Mouse (Mus musculus): ENCODE results near the gene Phxr2. TPM values are rescaled to one million over a fixed set of nuclear protein-coding genes. Genes with fewer than 3 reads are reported as not detected.
A peak's percentile ranks its signal among the peaks of the same experiment; 100 is the strongest.

The Phxr2 gene
- polyA plus RNA-seq, 1 experiment from 2014 or later = not detected

DNA sequence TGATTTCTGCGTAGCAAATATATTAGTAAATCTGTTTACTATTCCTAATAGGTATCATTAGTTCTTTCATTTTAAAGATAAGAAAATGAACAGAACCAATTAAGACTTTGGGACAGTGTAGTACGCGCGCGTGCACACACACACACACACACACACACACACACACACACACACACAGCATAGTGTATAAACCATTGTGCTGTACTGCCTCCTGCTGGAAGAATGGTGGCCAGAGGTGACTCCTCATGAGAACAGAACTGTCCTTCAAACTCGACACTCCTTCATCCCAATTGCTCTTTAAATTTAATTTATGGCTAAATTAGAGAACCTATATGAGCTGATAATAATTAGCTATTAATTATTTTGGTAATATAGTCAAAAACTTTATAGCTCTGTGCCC lies 25.9 kb upstream of the Phxr2 start:
- no peak overlapping the region for H3K4me3 ChIP-seq (ENCODE audit: inconsistent target)
- 83% methylated on average over 6 of the region's 6 CpGs for WGBS (ENCODE audit: missing documents)
- no peak overlapping the region for H3K27ac ChIP-seq
- H3K36me3 ChIP-seq (ENCODE audit: inconsistent target) = no peaks in the 10 kb centered on the region
- H3K79me2 ChIP-seq (ENCODE audit: inconsistent target) = no peaks in the 10 kb centered on the region

DNA sequence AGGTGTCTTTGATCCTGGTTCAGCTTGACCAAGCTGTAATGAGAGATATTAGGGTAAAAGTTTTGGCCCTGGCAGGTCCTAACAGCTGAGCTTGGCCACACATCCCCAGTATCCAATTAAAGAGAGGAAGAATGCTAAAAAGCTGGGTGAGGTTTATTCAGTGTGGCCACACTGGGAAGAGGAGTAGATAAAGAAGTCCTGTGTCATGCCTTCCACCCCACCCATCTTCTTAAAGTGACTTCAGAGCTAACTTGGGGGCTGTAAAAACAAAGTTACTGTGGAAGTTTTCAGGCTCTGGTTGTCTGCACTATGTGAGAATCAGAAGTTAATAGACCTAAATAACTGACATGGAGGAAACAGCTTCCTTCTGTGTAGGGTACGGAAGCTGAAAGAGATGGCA lies 25.5 kb upstream of the Phxr2 start:
- no peaks in the 10 kb centered on the region for H3K79me2 ChIP-seq (ENCODE audit: inconsistent target)
- H3K4me3 ChIP-seq (ENCODE audit: inconsistent target) = no peak overlapping the region
- no peak overlapping the region for H3K27ac ChIP-seq
- H3K36me3 ChIP-seq (ENCODE audit: inconsistent target) = no peaks in the 10 kb centered on the region
- WGBS (ENCODE audit: missing documents) = 82% methylated on average over 1 of the region's 1 CpGs

DNA sequence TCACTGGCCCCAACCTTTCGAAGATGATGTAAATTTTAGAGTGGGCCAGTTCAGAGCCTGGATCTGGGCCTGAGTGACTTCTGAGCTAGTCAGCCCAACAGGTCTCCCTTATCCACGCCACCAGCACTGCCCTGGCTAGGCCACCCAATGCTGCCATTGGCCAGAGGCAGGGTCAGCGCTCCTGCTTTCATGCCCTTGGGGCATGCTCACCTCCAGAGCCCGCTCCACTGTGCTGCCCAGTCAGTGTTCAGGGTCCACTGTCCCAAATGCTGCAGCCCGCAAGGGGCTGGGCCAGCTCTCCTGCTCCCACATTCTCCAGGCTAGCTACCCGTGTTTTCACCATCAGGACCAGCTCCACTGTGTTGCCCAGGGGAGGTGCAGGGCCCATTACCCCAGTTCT lies 23.9 kb upstream of the Phxr2 start:
- H3K27ac ChIP-seq = no peak overlapping the region
- 98% methylated on average over 6 of the region's 6 CpGs for WGBS (ENCODE audit: missing documents)
- no peaks in the 10 kb centered on the region for H3K36me3 ChIP-seq (ENCODE audit: inconsistent target)
- H3K4me3 ChIP-seq (ENCODE audit: inconsistent target) = no peak overlapping the region
- no peaks in the 10 kb centered on the region for H3K79me2 ChIP-seq (ENCODE audit: inconsistent target)

DNA sequence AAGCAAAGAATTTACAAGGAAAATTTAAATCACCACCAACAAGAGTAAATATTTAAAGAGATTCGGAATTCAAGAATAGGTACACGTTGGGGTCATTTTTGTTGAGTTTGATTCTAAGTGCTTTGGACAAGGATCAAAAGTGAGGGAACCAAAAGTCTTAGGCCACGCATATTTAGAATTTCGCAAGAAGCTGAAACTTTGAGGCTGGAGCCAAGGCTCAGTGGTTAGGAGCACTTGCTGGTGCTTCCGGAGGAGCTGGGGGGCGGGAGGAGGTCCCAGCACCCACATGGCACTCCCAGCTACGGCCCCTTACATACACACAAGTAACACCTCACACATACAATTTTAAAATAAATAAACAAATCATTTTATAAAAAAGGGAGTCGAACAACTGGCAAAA lies 20.5 kb upstream of the Phxr2 start:
- Histone ChIP-seq H3K27ac (no peak overlapping the region), H3K79me2 (ENCODE audit: inconsistent target) (no peaks in the 10 kb centered on the region), H3K36me3 (ENCODE audit: inconsistent target) (no peaks in the 10 kb centered on the region), H3K4me3 (ENCODE audit: inconsistent target) (no peak overlapping the region)
- WGBS (ENCODE audit: missing documents) = 36% methylated on average over 7 of the region's 8 CpGs

DNA sequence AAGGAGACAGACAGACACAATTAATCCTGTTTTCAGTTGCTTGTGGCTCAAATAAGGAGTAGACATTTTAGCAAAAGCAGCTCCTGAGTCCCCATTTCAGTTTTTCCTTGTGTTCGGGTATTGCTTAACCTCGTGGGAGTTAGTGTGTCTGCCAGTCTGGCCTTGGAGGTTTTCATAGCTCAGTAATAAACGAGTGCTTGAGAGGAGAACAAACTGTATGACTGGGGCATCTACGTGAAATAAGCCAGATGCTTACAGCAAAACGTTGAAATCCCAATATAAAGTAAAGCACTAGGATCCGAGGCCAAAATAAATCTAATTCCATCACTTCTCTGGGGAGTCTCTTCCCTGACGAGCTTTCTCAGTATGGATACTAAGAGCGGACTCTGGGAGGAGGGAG lies 19.5 kb upstream of the Phxr2 start:
- 72% methylated on average over 8 of the region's 8 CpGs for WGBS (ENCODE audit: missing documents)

DNA sequence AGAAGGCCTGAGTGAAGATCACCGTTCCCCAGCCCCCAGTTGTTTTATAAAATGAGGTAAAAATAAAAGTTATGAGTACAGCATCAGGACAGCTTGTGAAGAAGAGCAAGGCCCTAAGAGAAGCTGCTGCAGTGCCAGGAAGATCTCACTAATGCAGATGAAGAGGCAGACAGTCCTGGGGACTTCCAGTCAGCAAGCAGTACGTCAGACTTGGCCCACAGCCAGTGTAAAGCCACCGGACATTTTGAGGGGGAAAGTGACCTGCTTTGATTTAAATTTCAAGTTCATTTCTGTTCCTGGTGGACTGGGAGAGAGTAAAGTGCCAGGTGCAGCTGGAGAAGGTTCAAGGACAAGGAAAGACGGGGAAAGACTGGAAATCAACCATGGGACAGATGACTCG lies 10.2 kb upstream of the Phxr2 start:
- WGBS (ENCODE audit: missing documents) = 82% methylated on average over 5 of the region's 5 CpGs

More for the DNA sequence above, 19.5 kb upstream of the Phxr2 start:
- no peak overlapping the region for H3K4me3 ChIP-seq (ENCODE audit: inconsistent target)
- H3K79me2 ChIP-seq (ENCODE audit: inconsistent target) = no peaks in the 10 kb centered on the region
- no peaks in the 10 kb centered on the region for H3K36me3 ChIP-seq (ENCODE audit: inconsistent target)
- no peak overlapping the region for H3K27ac ChIP-seq

DNA sequence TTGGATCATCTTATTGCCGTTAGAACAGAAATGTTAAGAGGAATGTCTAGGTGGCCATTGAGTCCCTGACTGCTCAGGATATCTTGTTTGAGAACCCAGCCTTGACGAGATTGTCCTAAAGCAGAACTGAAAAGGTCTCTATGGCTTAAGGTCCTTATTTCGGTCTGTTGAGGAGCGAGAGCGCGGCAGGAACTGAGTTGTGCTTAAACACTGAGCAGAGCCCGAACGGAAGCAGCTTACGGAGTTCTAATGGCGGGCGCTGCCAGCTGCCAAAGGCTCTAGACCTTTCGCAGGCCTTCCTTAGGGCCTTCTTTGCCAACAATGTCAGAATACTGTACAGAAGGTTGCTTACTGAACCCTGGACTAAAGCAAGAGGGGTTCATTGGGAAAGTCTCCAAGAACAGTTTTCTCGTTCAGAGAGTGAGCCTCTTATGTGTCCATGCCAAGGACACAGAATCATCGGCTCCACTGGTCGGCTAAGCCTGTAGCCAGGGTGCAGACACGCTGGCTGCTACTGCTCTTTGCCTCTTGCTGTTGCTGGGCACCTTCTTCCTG lies 7.3 kb upstream of the Phxr2 start:
- no peaks in the 10 kb centered on the region for H3K79me2 ChIP-seq (ENCODE audit: inconsistent target)
- 95% methylated on average over 16 of the region's 16 CpGs for WGBS (ENCODE audit: missing documents)
- H3K4me3 ChIP-seq (ENCODE audit: inconsistent target) = no peak overlapping the region
- no peak overlapping the region for H3K27ac ChIP-seq
- H3K36me3 ChIP-seq (ENCODE audit: inconsistent target) = no peaks in the 10 kb centered on the region

More for the DNA sequence above, 10.2 kb upstream of the Phxr2 start:
- Histone ChIP-seq H3K36me3 (ENCODE audit: inconsistent target) (no peaks in the 10 kb centered on the region), H3K27ac (no peak overlapping the region), H3K79me2 (ENCODE audit: inconsistent target) (no peaks in the 10 kb centered on the region), H3K4me3 (ENCODE audit: inconsistent target) (no peak overlapping the region)

DNA sequence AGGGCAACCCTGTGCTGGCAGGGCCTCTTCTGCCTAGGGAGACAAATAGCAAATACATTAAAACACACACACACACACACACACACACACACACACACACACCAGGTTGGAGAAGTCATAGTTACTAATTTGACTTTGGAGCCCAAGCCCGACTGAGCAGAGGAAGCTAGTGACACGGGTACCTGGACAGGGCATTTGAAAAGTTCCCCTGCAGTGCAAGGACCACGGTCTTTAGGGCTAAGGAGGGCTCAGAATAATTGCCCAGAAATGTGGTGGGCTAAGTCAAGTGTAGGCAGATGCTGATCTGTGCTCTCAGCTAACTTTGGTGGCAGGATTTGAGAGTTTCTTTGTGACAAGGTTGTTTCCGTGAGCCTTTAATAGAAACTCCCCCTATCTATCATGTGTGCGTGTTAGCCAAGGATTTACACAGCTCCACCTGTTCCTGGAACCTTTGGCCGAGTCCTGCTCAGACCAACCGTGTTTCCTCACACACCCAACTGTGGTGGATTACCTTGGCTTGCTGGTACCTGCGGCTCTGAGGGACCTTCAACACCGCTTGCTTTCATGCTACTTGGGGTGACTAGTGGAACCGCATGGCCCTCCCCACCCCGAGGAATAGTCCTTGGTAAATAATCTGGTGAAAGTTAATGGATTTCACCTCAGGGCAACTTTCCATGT lies 6.6 kb upstream of the Phxr2 start:
- no peaks in the 10 kb centered on the region for H3K36me3 ChIP-seq (ENCODE audit: inconsistent target)
- no peak overlapping the region for H3K4me3 ChIP-seq (ENCODE audit: inconsistent target)
- H3K27ac ChIP-seq = no peak overlapping the region
- 88% methylated on average over 11 of the region's 11 CpGs for WGBS (ENCODE audit: missing documents)
- no peaks in the 10 kb centered on the region for H3K79me2 ChIP-seq (ENCODE audit: inconsistent target)

DNA sequence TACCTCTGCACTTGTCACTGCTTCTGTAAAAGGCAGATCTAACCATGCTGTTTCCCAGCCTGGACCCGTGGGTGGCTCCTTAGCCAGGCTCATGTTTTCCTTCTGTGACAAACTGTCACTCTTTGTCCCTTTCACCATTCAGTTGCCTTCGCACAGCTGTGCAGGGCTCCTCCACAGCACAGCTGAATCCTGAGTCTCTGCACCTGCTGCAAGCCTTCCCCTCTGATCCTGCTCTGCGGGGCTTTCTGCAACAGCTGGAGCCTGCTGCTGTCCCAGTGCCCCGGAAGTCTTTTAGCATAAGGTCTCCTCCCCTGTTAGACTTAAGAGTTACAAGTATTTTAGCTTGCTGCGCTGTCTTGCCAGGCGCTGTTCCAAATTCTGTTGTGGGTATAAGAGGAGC lies 6.1 kb upstream of the Phxr2 start:
- H3K27ac ChIP-seq = no peak overlapping the region
- WGBS (ENCODE audit: missing documents) = 47% methylated on average over 6 of the region's 6 CpGs
- no peaks in the 10 kb centered on the region for H3K79me2 ChIP-seq (ENCODE audit: inconsistent target)
- H3K4me3 ChIP-seq (ENCODE audit: inconsistent target) = no peak overlapping the region
- no peaks in the 10 kb centered on the region for H3K36me3 ChIP-seq (ENCODE audit: inconsistent target)

DNA sequence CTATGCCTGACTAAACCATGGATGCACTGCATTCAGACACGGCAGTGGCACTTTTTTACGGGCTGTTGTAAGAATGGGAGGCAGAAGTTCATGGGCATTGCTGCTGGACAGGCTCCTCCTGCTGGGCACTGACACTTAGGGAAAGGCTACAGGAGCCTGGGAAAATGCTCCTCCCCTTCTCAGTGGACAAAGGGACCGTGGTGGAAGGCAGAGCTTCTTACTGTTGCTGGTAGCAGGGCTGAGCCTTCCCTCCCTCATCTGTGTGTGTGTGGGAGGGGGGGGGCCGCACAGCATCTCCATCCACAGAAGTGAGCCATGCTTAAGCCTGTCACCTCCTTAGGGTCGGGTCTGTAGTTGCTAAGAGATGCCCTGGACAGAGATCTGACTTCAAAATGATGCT lies 5.2 kb upstream of the Phxr2 start:
- WGBS (ENCODE audit: missing documents) = 44% methylated on average over 5 of the region's 5 CpGs
- peak overlapping the region; percentile 93 for H3K27ac ChIP-seq
- H3K4me3 ChIP-seq (ENCODE audit: inconsistent target) = no peak overlapping the region

DNA sequence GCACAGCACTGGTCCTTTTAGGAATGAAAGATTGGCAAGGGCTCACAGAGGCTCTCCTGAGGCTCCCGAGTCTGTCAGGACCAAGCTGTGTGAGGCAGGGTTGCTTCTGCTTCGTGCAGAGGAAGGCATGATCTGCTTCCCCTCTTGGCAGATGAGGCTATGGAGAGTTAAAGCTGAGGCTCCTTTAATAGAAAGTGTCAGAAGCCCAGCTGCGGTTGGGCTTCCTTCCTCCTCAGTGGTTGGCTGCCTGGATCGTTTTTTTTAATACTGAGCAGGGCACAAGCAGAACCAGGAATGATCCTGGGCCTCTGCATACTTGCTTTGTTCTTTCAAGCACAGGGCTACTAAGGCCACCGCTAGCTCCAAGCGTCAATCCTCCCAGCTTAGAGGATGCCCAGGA lies 4.5 kb upstream of the Phxr2 start:
- H3K27ac ChIP-seq = peak overlapping the region; percentile 93
- H3K79me2 ChIP-seq (ENCODE audit: inconsistent target) = no peaks in the 10 kb centered on the region
- WGBS (ENCODE audit: missing documents) = 1% methylated on average over 6 of the region's 6 CpGs
- no peak overlapping the region; the same call in 1 of the 2 replicates for H3K4me3 ChIP-seq (ENCODE audit: inconsistent target)
- no peaks in the 10 kb centered on the region for H3K36me3 ChIP-seq (ENCODE audit: inconsistent target)

More for the DNA sequence above, 5.2 kb upstream of the Phxr2 start:
- Histone ChIP-seq H3K36me3 (ENCODE audit: inconsistent target) (no peaks in the 10 kb centered on the region), H3K79me2 (ENCODE audit: inconsistent target) (no peaks in the 10 kb centered on the region)

DNA sequence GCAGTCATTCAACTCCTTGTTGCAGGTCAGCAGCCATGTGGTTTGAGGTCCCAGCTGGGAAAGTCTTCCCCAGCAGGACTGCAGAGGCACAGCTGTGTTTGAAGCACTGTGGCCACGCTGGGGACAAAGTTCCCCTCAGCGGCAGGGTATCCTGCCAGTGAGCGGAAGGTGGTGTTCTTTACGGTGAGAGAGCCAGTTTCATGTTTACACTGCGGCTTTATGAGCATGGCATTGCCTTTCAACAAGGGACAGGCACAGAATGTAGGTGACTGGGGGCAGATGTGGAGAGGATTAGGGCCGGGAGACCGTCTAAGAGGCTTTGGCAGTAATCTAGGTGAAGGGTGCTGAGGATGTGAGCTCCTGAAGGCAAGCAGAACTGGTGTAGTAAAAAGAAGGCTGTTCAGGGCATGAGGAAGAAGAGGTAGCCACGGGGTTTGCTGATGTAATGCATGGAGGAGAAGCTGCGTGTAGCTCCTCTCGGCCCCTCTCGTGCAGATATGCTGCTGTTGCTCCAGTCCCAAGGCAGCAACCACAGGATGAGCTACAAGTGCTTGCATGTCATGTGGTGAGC lies 1.7 kb upstream of the Phxr2 start:
- WGBS (ENCODE audit: missing documents) = 2% methylated on average over 11 of the region's 11 CpGs
- H3K4me3 ChIP-seq (ENCODE audit: inconsistent target) = no peak overlapping the region
- H3K27ac ChIP-seq = peak overlapping the region; percentile 89
- H3K79me2 ChIP-seq (ENCODE audit: inconsistent target) = no peaks in the 10 kb centered on the region
- H3K36me3 ChIP-seq (ENCODE audit: inconsistent target) = no peaks in the 10 kb centered on the region

DNA sequence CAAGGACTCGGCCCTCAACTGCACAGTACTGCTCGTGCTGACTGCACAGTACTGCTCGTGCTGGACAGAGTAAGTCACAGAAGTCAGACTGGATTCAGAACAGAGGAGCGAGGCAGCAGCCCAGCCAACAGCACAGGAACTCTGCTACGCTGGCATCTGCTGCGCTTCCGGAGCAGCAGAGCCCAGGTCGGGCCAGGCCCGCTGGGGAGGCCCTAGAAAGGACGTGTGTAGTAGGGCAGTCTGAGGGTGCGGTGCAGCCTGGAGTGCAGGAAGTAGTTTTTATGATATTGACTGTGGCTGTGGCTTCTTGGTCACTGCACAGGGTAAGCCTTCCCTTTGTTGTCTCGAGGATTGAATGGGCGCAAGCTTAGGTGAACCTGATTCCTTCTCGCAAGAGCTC lies 829 bp upstream of the Phxr2 start:
- no peak overlapping the region for H3K4me3 ChIP-seq (ENCODE audit: inconsistent target)
- no peaks in the 10 kb centered on the region for H3K36me3 ChIP-seq (ENCODE audit: inconsistent target)
- 33% methylated on average over 14 of the region's 14 CpGs for WGBS (ENCODE audit: missing documents)
- peak overlapping the region; percentile 89 for H3K27ac ChIP-seq
- H3K79me2 ChIP-seq (ENCODE audit: inconsistent target) = no peaks in the 10 kb centered on the region

DNA sequence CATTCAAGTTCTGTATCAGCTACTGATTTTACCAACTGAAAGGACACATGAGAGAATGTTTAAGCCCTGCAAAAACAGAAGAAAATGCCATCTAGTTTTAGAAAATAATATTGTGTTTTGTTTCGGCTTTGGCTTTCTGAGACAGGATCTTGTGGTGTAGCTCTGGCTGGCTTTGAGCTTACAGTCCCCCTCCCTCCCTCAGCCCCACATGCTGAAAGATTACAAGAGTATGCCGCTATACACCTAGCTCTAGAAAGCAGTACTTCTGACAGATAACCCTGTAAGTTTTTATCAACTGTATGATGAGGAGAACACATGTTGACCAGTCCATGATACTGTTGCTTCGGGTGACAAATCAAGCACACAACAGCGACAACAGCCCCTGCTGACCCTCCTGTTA lies 6.7 kb downstream of the Phxr2 start:
- Histone ChIP-seq H3K27ac (no peak overlapping the region), H3K79me2 (ENCODE audit: inconsistent target) (peaks cover 9% of the 10 kb centered on the region; the same call in 1 of the 2 replicates), H3K4me3 (ENCODE audit: inconsistent target) (no peak overlapping the region), H3K36me3 (ENCODE audit: inconsistent target) (no peaks in the 10 kb centered on the region)
- WGBS (ENCODE audit: missing documents) = 81% methylated on average over 4 of the region's 4 CpGs

DNA sequence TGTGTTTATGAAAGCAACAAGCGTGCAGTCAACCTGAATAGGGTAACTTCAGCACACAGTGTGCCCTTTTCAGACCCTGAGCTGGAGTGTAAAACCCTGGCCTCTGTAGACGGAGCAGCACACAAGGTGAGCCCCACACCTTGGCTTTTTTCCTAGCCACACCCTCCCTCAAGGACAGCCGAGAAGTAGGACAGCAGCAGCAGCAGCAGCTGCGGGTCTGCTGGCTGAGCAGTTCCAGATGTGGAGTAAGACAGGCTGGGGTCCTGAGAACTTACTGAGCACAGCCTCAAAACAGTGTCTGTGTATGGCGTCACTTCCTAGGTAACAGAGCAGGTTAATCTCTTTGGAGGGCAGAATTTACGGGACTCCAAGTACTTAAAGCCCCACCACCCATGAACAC lies 7.4 kb downstream of the Phxr2 start:
- Histone ChIP-seq H3K27ac (no peak overlapping the region), H3K36me3 (ENCODE audit: inconsistent target) (no peaks in the 10 kb centered on the region), H3K79me2 (ENCODE audit: inconsistent target) (peaks cover 9% of the 10 kb centered on the region; the same call in 1 of the 2 replicates), H3K4me3 (ENCODE audit: inconsistent target) (no peak overlapping the region)
- 92% methylated on average over 6 of the region's 6 CpGs for WGBS (ENCODE audit: missing documents)
